Mouse (Mus musculus): ENCODE measurements around the gene Polr2b.

GRCm38 (mm10) chr5:77383799-77384554, 74.0 kb downstream of the Polr2b start:
- no peak for TF ChIP-seq CTCF (IDR thresholded peaks at IDR 0.05)
- TF ChIP-seq EP300 (IDR thresholded peaks at IDR 0.05; ENCODE audit: insufficient read depth, low read depth, low read length) = no peak

Data from heart, adult 2 months (tissue).